Mouse (Mus musculus) A20 (cell line): ENCODE data around the gene Birc7.
A peak's percentile ranks its signal among the peaks of the same experiment; 100 is the strongest.

ENCODE experiments used
- DNase-seq: peaks from one replicate; pipeline ENCODE4 v3.0.0-alpha.2; 2011; ENCODE audit warnings: low read depth, low spot score

Birc7 gene

GRCm38 (mm10) chr2:180967010-180967763 is 38.4 kb downstream of the Birc7 start, which contains the start of gene Arfgap1:
Arfgap1 (plus strand) TSS chr2:180967225.
- peak; percentile 91 for DNase-seq

GRCm38 (mm10) chr2:180981133-180981532 is 52.3 kb downstream of the Birc7 start:
- DNase-seq = no peak
